Mouse (Mus musculus): ENCODE measurements around the gene Flt3. TPM values are rescaled to one million over a fixed set of nuclear protein-coding genes. Genes with fewer than 3 reads are reported as not detected.

Flt3 gene
- polyA plus RNA-seq, 1 experiment = 1.7 TPM

DNA sequence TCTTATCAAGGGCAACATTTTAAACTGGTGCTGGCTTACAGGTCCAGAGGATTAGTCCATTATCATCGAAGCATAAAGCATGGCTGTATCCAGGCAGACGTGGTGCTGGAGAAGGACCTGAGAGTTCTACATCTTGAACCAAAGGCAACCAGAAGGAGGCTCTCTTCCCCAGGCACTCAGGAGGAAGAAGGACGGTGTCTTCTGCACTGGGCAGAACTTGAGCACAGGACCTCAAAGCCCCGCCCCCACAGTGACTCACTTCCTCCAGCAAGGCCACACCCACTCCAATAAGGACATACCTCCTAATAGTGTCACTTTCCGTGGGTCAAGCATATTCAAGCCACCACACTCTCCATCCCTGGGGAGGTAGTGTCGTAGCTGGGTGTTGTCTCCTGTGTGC, 10.3 kb upstream of the Flt3 start:
- DNase-seq (ENCODE audit: low spot score) = no peak

DNA sequence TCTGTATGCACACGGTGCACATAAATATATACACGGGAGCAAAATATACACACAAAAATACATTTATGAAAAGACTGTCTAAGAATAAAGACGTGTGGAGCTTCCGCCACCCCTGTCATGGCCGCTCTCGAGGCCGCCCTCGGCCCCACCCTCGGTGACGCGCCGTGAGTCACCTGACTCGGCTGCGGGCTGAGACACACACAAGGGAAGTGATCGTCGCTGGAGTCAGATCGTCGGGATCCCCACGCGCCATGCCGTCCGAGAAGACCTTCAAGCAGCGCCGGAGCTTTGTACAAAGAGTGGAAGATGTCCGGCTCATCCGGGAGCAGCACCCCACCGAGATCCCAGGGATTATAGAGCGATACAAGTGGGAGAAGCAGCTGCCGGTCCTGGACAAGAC, 8.4 kb upstream of the Flt3 start:
- no peak for DNase-seq (ENCODE audit: low spot score)

DNA sequence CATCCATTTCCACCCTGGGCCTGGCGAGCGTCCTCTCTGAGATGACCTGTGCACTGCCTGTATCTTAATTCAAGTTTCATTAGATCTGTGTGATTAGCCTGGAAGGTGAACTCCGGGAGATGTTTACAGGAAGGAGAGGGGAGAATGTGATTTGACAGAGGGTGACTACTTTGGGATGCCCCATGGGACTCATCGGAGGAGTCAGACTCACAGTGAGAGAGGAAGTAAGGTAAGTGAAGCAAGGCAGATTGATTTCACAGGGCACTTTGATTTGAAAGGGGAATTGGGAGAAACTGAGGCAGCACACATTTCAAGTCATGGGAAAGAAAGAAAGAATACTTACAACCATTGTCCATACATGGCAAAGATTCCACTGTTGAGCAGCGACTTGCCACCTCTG, 5.8 kb upstream of the Flt3 start:
- no peak for DNase-seq (ENCODE audit: low spot score)

DNA sequence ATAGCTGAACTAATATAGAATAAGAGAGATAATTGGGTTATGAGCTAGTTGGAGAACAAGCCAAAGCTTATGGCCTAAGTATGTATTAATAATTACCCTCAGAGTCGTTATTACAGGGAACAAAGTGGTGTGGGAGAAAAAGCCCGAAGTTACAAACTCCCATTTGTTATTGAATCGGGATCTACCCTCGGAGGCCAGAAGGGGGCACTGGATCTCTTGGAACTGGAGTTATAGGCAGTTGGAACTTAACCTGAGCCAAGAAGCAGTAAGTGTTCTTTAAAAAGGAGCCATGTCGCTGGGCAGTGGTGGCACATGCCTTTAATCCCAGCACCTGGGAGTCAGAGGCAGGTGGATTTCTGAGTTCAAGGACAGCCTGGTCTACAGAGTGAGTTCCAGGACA, 2.2 kb upstream of the Flt3 start:
- DNase-seq (ENCODE audit: low spot score) = no peak

DNA sequence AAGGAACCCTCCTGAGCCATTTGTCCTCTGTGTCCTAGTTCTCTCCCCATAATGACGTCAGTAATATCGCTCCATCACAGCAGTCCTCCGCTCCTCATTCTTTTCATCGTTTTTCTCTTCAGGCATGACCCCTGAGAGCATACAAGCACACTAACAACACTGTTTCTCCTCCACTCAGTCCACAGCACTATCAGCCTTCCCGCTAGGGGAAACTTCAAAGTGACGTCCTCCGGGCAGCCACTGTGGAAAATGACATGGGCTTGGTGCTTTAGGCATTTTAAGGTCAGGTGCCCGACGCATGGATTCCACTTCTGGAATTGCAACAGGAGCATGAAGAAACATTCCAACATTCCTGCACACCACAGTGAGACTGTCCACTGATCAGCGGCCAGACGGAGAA, 735 bp upstream of the Flt3 start:
- DNase-seq (ENCODE audit: low spot score) = no peak

DNA sequence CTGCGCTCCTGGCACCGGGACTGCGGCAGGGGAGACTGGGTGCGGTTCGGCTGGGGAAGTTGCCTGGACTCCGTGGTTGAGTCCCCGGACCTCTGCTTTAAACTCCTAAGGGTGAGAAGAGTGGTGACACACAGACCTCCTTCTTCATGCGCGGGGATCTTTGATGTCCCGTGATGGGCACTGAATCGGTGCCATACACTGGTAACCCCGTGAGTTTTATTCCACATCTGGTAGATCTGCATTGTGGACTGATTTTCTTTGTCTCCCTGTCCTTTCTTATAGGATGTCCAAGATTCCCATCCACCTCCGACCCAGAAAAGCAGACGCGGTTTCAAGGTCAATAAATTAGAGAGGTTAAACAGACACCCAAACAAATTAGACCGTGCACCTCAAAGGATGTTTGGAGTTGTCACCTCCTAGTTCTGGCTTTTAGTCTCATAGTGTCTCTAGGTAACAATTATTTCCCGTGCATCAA, 253 bp upstream of the Flt3 start:
- no peak for DNase-seq (ENCODE audit: low spot score)

GRCm38 (mm10) chr5:147395050-147395449, 5.2 kb downstream of the Flt3 start:
- DNase-seq (ENCODE audit: low spot score) = no peak

GRCm38 (mm10) chr5:147392667-147393213, 7.5 kb downstream of the Flt3 start:
- no peak for DNase-seq (ENCODE audit: low spot score)

GRCm38 (mm10) chr5:147390772-147391171, 9.5 kb downstream of the Flt3 start:
- no peak for DNase-seq (ENCODE audit: low spot score)

- no peak for DNase-seq (ENCODE audit: low spot score)
Measured at GRCm38 (mm10) chr5:147389052-147389451, 11.2 kb downstream of the Flt3 start.

DNA sequence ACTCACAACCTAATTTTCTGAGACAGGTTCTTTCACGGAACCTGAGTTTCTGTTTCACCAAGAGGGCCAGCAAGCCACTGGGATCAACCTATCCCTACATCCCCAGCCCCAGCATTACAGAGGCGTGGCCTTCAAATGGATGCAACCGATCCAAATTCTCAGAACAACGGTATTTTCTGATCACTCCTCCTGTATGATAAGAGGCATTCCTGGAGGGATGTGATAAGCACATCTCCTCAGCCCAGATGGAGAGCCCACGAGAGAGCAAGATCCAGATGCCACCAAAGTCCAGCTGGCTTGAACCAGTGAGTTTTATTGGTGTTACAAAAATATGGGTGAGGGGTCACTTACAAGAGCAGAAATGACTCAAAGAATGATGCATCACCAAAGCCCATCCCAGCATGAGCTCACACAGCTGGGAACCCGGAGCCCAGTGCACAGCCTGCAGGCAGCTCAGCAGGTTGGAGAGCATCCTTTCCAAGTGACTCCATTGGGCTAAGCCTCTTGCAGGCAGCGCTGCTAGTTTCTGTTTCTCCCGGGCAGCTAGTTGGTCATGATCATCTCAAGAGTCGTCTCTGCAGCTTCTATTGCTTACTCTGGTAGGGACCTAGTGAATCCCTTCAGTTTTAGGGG, 11.8 kb downstream of the Flt3 start:
- no peak for DNase-seq (ENCODE audit: low spot score)

- DNase-seq (ENCODE audit: low spot score) = no peak
Measured at GRCm38 (mm10) chr5:147386865-147387264, 13.4 kb downstream of the Flt3 start.

- DNase-seq (ENCODE audit: low spot score) = no peak
Measured at GRCm38 (mm10) chr5:147381396-147381795, 18.9 kb downstream of the Flt3 start.

DNA sequence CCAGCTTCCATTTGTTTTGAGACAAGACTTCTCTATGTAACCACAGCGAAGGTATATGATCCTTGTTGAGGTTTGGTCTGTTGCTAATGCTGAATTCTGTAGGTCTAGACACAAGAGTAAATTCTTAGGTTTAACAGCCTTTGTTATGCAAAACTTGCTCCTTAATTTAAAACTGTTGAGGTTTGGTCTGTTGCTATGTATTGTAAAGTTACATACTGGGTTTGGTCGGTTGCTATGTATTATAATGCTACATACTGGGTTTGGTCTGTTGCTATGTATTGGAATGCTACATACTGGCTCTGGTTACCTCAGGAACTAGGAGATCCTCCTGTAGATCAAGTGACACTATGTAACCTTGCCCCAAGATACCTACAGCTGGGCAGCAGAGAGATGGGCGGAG, 20.8 kb downstream of the Flt3 start:
- DNase-seq (ENCODE audit: low spot score) = no peak

GRCm38 (mm10) chr5:147370276-147370675, 30.0 kb downstream of the Flt3 start:
- DNase-seq (ENCODE audit: low spot score) = no peak

DNA sequence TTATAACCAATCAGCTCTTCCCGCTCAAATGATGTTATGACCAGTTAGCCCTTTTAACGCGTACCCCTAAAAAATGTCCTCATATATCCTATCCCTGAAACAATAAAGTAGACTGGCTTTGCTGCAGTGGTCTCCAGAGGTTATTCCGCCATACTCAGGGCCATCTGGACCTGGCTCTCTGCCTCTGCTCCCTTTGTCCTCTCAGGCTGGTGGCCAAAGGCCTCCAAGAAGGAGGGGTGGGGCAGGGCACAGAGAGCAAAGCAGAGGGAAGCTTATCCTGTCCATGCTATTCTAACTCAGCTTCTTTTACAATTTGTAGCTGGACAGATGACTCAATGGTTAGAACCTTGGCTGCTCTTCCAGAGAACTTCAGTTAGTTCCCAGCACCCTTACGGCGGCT, 32.1 kb downstream of the Flt3 start:
- DNase-seq (ENCODE audit: low spot score) = no peak

DNA sequence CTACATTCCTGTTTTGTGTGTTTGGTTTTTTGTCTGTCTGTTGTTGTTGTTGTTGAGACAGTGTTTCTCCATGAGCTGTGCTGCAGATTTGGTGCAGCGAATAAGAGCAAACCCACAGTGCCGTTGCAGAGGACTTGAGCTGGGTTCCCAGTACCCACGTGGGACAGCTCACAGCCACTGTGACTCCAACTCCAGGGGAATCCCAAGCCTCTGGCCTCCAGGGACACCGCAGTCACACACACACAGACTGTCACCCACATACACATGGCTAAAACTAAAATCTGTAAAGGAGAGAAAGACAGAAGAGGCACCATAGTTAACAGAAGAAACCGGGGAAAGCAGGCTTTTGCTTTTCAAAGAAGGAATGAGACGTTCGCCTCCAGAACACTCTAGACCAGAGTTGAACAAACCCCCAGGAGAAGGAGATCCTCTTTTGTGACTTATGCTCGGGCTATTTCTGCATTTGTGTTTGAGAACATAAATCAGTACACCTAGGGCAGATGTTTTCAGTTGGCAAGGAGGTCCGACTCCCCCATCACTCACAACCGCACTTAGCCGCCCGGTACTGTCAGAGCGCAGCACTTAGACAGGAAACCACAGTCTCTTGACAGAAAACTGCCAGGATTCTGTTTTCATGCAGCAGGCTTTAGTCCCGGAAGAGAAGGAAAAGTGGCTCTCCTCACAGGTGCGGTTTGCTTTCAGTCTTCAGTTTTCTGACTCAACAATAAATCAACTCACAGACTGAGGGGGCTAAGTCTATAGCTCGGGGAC, 34.1 kb downstream of the Flt3 start:
- no peak for DNase-seq (ENCODE audit: low spot score)

DNA sequence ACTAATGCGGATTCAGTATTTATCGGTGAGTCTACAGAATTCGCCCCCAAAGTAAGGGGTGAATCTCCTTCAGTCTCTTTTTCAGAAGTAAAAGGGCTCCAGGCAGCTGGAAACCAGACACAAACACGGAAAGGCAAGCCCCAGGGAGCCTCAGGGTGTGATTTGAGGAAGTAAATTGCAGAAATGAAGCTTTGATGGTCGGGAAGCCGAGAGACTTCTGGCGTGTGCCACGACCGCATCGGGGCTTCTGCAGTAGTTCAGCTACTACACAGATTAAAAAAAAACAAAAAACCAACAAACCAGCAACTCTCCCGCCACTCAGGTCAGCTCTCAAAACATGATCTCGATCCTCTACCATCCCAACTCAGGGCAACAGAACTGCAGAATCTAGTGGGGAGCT, 37.2 kb downstream of the Flt3 start:
- no peak for DNase-seq (ENCODE audit: low spot score)

DNA sequence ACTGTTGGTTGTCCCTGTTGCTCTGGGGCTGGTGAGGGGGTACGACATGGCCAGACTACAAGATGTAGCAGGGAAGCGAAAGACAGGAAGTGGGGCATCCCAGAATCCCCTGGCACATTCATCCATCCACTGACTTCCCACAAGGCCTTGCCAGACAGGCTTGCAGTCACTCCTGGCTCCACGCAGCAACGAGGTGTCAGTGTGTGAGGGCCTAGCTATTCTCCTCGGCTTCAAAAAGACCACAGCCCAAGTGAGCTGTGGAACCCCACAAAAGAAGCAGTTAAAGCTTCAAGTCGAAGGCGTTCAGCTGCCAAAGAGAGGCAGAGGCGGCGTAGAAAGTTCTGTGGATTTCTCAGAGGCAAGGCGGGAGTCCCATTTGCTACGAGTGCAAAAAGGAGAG, 41.8 kb downstream of the Flt3 start:
- DNase-seq (ENCODE audit: low spot score) = no peak

DNA sequence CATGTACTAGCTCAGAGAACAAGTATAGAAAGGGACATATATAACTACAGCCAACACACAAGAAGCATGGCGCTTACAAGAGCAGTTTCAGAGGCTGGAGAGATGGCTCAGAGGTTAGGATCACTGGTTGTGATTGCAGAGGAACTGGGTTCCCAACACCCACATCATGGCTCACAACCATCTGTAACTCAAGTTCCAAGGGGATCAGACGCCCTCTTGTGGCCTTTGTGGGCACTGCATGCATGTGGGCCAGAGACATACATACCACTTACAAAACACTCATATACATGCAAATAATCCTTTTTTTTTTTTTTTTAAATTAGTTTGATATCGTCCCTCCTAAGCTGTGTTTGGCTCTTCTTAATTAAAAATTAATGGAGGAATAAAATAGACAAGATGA, 42.8 kb downstream of the Flt3 start:
- DNase-seq (ENCODE audit: low spot score) = no peak

- DNase-seq (ENCODE audit: low spot score) = no peak
Measured at GRCm38 (mm10) chr5:147356260-147357055, 43.8 kb downstream of the Flt3 start.

DNA sequence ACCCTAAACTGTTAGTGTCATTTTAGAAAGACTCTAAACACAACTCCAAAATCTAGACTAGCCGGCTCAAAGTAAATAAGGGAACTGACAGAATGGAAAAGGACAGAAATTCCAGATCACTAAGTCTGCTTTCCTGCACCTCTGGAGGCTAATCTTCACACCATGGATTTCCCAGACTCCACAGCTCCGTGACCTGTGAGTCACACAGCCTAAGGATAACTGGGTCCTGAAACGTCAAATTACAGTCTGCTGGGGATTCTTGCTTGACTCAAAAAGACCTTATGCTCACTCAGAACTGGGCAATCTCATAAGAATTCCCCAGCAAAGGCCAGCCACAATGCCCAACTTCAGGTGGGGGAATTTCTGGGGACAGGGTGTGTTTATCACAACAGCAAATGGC, 44.5 kb downstream of the Flt3 start:
- no peak for DNase-seq (ENCODE audit: low spot score)

All from urinary bladder, adult 2 months (tissue).